Mouse (Mus musculus) ES-Bruce4 (cell line): Measurements from ENCODE around the gene Map6. TPM values are rescaled to one million over a fixed set of nuclear protein-coding genes. Genes with fewer than 3 reads are reported as not detected.

Source experiments
- H3K27ac ChIP-seq: 2 replicates; pipeline ENCODE4 v1.5.1; 2012; ENCODE audit warnings: low read length, inconsistent platforms; ENCODE audit not compliant: insufficient read depth
- H3K27me3 ChIP-seq: 2 replicates; pipeline ENCODE4 v1.6.1; 2012; ENCODE audit warnings: mild to moderate bottlenecking, low read length, inconsistent platforms; ENCODE audit not compliant: control insufficient read depth, poor library complexity, insufficient read depth, severe bottlenecking
- H3K36me3 ChIP-seq: 2 replicates; pipeline ENCODE4 v1.6.1; 2012; ENCODE audit warnings: inconsistent platforms, mild to moderate bottlenecking, low read length, moderate library complexity; ENCODE audit not compliant: control insufficient read depth, poor library complexity, insufficient read depth, severe bottlenecking
- H3K4me1 ChIP-seq: one replicate; pipeline ENCODE4 v1.8.1; 2011; ENCODE audit warnings: low read length; ENCODE audit not compliant: control insufficient read depth, insufficient read depth
- H3K4me3 ChIP-seq: 2 replicates; pipeline ENCODE4 v1.5.1; 2011; ENCODE audit warnings: low read depth, mild to moderate bottlenecking, low read length
- H3K9ac ChIP-seq: 2 replicates; pipeline ENCODE4 v1.6.1; 2012; ENCODE audit warnings: low read depth, mild to moderate bottlenecking, inconsistent platforms; ENCODE audit not compliant: poor library complexity, severe bottlenecking
- H3K9me3 ChIP-seq: replicated peaks from 2 replicates; pipeline ENCODE4 v1.6.1; 2012; ENCODE audit warnings: mild to moderate bottlenecking, low read length, inconsistent platforms; ENCODE audit not compliant: control insufficient read depth, poor library complexity, insufficient read depth, severe bottlenecking
- CTCF ChIP-seq: IDR thresholded peaks from one replicate; pipeline ENCODE4 v1.8.1; 2011; ENCODE audit warnings: low read depth, low read length
- EP300 ChIP-seq: IDR thresholded peaks from 2 replicates; pipeline ENCODE4 v1.6.1; 2011; ENCODE audit warnings: low read depth, low read length; ENCODE audit not compliant: insufficient read depth
- POLR2A ChIP-seq: IDR thresholded peaks from one replicate; pipeline ENCODE4 v1.8.1; 2011; ENCODE audit warnings: low read length; ENCODE audit not compliant: insufficient read depth
- polyA plus RNA-seq: library from polyadenylated mRNA; stranded (reverse); fragments of >200 nt; gene quantifications from 2 replicates; pipeline ENCODE4 v1.2.4, GENCODE M21; 2011; ENCODE audit warnings: low read depth; ENCODE audit not compliant: missing spikeins, insufficient read depth, insufficient read length

Map6 gene
- polyA plus RNA-seq, 1 experiment: 16.0 TPM

GRCm38 (mm10) chr7:99356244-99356930 lies 89.1 kb downstream of the Map6 start:
- Histone ChIP-seq H3K4me3 (no peak overlapping the region), H3K9me3 (no peaks in the 10 kb centered on the region), H3K27ac (peak overlapping the region; percentile 63), H3K4me1 (peaks cover 21% of the 10 kb centered on the region), H3K9ac (peak overlapping the region; percentile 31), H3K27me3 (no peaks in the 10 kb centered on the region), H3K36me3 (no peaks in the 10 kb centered on the region)
- TF ChIP-seq CTCF (no peak), EP300 (no peak), POLR2A (no peak)

- Histone ChIP-seq H3K36me3 (no peaks in the 10 kb centered on the region), H3K9me3 (no peaks in the 10 kb centered on the region), H3K27me3 (no peaks in the 10 kb centered on the region), H3K27ac (no peak overlapping the region), H3K4me3 (no peak overlapping the region), H3K9ac (no peak overlapping the region), H3K4me1 (peaks cover 21% of the 10 kb centered on the region)
- no peak for TF ChIP-seq CTCF
- no peak for TF ChIP-seq POLR2A
- TF ChIP-seq EP300: no peak
Measured at GRCm38 (mm10) chr7:99357201-99357600, 90.0 kb downstream of the Map6 start.

GRCm38 (mm10) chr7:99358371-99358770 lies 91.1 kb downstream of the Map6 start:
- no peaks in the 10 kb centered on the region for H3K36me3 ChIP-seq
- no peak for TF ChIP-seq CTCF
- no peak for TF ChIP-seq EP300
- no peak for TF ChIP-seq POLR2A
- H3K27me3 ChIP-seq: no peaks in the 10 kb centered on the region
- H3K9me3 ChIP-seq: no peaks in the 10 kb centered on the region
- H3K4me1 ChIP-seq: peaks cover 21% of the 10 kb centered on the region
- no peak overlapping the region for H3K27ac ChIP-seq
- no peak overlapping the region for H3K4me3 ChIP-seq
- H3K9ac ChIP-seq: no peak overlapping the region

- Histone ChIP-seq H3K27ac (peak overlapping the region; percentile 76), H3K36me3 (no peaks in the 10 kb centered on the region), H3K4me3 (no peak overlapping the region), H3K27me3 (no peaks in the 10 kb centered on the region), H3K4me1 (peaks cover 17% of the 10 kb centered on the region), H3K9ac (peak overlapping the region; percentile 30; the same call in 1 of the 2 replicates), H3K9me3 (no peaks in the 10 kb centered on the region)
- no peak for TF ChIP-seq CTCF
- TF ChIP-seq EP300: peak; percentile 6; the same call in 1 of the 2 replicates
Measured at GRCm38 (mm10) chr7:99360021-99360802, 93.0 kb downstream of the Map6 start.

- TF ChIP-seq POLR2A (no peak), EP300 (0 out of 2 replicates have a peak, but pooled peaks have one; percentile 8)
- Histone ChIP-seq H3K27ac (peak overlapping the region; percentile 45), H3K9me3 (no peaks in the 10 kb centered on the region), H3K27me3 (no peaks in the 10 kb centered on the region), H3K9ac (0 out of 2 replicates have a peak overlapping the region, but pooled peaks have one; percentile 12), H3K4me3 (no peak overlapping the region), H3K4me1 (peaks cover 14% of the 10 kb centered on the region), H3K36me3 (no peaks in the 10 kb centered on the region)
Measured at GRCm38 (mm10) chr7:99360803-99361414, 93.7 kb downstream of the Map6 start.

GRCm38 (mm10) chr7:99362137-99362536 lies 94.9 kb downstream of the Map6 start:
- Histone ChIP-seq H3K9ac (no peak overlapping the region), H3K4me1 (peaks cover 7% of the 10 kb centered on the region), H3K27ac (no peak overlapping the region), H3K36me3 (no peaks in the 10 kb centered on the region), H3K9me3 (no peaks in the 10 kb centered on the region), H3K4me3 (no peak overlapping the region), H3K27me3 (no peaks in the 10 kb centered on the region)
- TF ChIP-seq POLR2A (no peak), EP300 (no peak), CTCF (no peak)
